Mouse (Mus musculus) splenic B cell, adult 2 months (primary cell): ENCODE results near the gene Oasl1.
A peak's percentile ranks its signal among the peaks of the same experiment; 100 is the strongest.

ENCODE experiments used
- DNase-seq: peaks from one replicate; pipeline ENCODE4 v3.0.0-alpha.2; 2011; ENCODE audit warnings: low read depth, low spot score
- H3K27me3 ChIP-seq: 2 replicates; pipeline ENCODE4 v1.6.1; 2012; ENCODE audit warnings: mild to moderate bottlenecking, low read length, moderate library complexity, mixed read lengths; ENCODE audit not compliant: control insufficient read depth, poor library complexity, insufficient read depth, severe bottlenecking
- H3K36me3 ChIP-seq: 2 replicates; pipeline ENCODE4 v1.6.1; 2012; ENCODE audit warnings: mild to moderate bottlenecking, low read length, moderate library complexity, mixed read lengths; ENCODE audit not compliant: control insufficient read depth, poor library complexity, insufficient read depth, severe bottlenecking

Gene Oasl1

GRCm38 (mm10) chr5:114945072-114945471 is 22.0 kb downstream of the Oasl1 start:
- no peak for DNase-seq
- Histone ChIP-seq H3K36me3 (peaks cover 13% of the 10 kb centered on the region), H3K27me3 (no peaks in the 10 kb centered on the region)

- Histone ChIP-seq H3K36me3 (peaks cover 11% of the 10 kb centered on the region), H3K27me3 (no peaks in the 10 kb centered on the region)
- no peak for DNase-seq
These were observed 25.9 kb downstream of the Oasl1 start for GRCm38 (mm10) chr5:114948891-114949290.

- H3K27me3 ChIP-seq: no peaks in the 10 kb centered on the region
- peaks cover 11% of the 10 kb centered on the region for H3K36me3 ChIP-seq
- no peak for DNase-seq
These were observed 26.3 kb downstream of the Oasl1 start for GRCm38 (mm10) chr5:114949316-114949715.

- Histone ChIP-seq H3K27me3 (no peaks in the 10 kb centered on the region), H3K36me3 (peaks cover 11% of the 10 kb centered on the region)
- no peak for DNase-seq
These were observed 26.8 kb downstream of the Oasl1 start for GRCm38 (mm10) chr5:114949812-114950211.

GRCm38 (mm10) chr5:114950669-114951068 is 27.6 kb downstream of the Oasl1 start:
- peaks cover 9% of the 10 kb centered on the region for H3K36me3 ChIP-seq
- DNase-seq: no peak
- H3K27me3 ChIP-seq: no peaks in the 10 kb centered on the region

- H3K27me3 ChIP-seq: no peaks in the 10 kb centered on the region
- H3K36me3 ChIP-seq: peaks cover 6% of the 10 kb centered on the region
- DNase-seq: no peak
These were observed 28.3 kb downstream of the Oasl1 start for GRCm38 (mm10) chr5:114951279-114951880.

GRCm38 (mm10) chr5:114953326-114953725 is 30.3 kb downstream of the Oasl1 start:
- Histone ChIP-seq H3K36me3 (peaks cover 4% of the 10 kb centered on the region), H3K27me3 (no peaks in the 10 kb centered on the region)
- DNase-seq: no peak

GRCm38 (mm10) chr5:114958069-114958468 is 35.0 kb downstream of the Oasl1 start:
- DNase-seq: no peak
- H3K27me3 ChIP-seq: no peaks in the 10 kb centered on the region

GRCm38 (mm10) chr5:114961590-114962360 is 38.7 kb downstream of the Oasl1 start:
- DNase-seq: no peak
- Histone ChIP-seq H3K36me3 (no peaks in the 10 kb centered on the region), H3K27me3 (no peaks in the 10 kb centered on the region)

More at GRCm38 (mm10) chr5:114958069-114958468, 35.0 kb downstream of the Oasl1 start:
- H3K36me3 ChIP-seq: no peaks in the 10 kb centered on the region

GRCm38 (mm10) chr5:114964315-114964966 is 41.4 kb downstream of the Oasl1 start:
- Histone ChIP-seq H3K36me3 (no peaks in the 10 kb centered on the region), H3K27me3 (no peaks in the 10 kb centered on the region)
- DNase-seq: no peak

- Histone ChIP-seq H3K27me3 (no peaks in the 10 kb centered on the region), H3K36me3 (no peaks in the 10 kb centered on the region)
- no peak for DNase-seq
These were observed 42.2 kb downstream of the Oasl1 start for GRCm38 (mm10) chr5:114964967-114965898.

- H3K36me3 ChIP-seq: no peaks in the 10 kb centered on the region
- DNase-seq: peak; percentile 65
- H3K27me3 ChIP-seq: no peaks in the 10 kb centered on the region
These were observed 44.7 kb downstream of the Oasl1 start for GRCm38 (mm10) chr5:114967523-114968268.

GRCm38 (mm10) chr5:114968651-114969050 is 45.6 kb downstream of the Oasl1 start:
- DNase-seq: no peak
- Histone ChIP-seq H3K36me3 (no peaks in the 10 kb centered on the region), H3K27me3 (no peaks in the 10 kb centered on the region)

GRCm38 (mm10) chr5:114969064-114969463 is 46.0 kb downstream of the Oasl1 start:
- H3K36me3 ChIP-seq: no peaks in the 10 kb centered on the region
- H3K27me3 ChIP-seq: no peaks in the 10 kb centered on the region
- no peak for DNase-seq
